Mouse (Mus musculus) liver, embryonic 11.5 days (tissue): ENCODE measurements around the gene Ddx49. TPM values are rescaled to one million over a fixed set of nuclear protein-coding genes. Genes with fewer than 3 reads are reported as not detected.

Experiments
- ATAC-seq: fragments of 200-750 bp; cut with Nextera tagmentation; replicated peaks from 2 replicates; pipeline ENCODE4 v1.8.0; 2017; ENCODE audit warnings: moderate number of reproducible peaks, mild to moderate bottlenecking, moderate TSS enrichment, moderate library complexity; ENCODE audit not compliant: low FRiP score
- DNase-seq: peaks from one replicate; pipeline ENCODE4 v3.0.0-alpha.2; 2017; ENCODE audit warnings: low spot score
- H3K27ac ChIP-seq: fragments of 300-500 bp; sonication (generic); 2 replicates; pipeline ENCODE4 v1.5.1; 2014; ENCODE audit warnings: mild to moderate bottlenecking, low read depth, low read length, control low read depth
- H3K27me3 ChIP-seq: fragments of 300-500 bp; sonication (generic); replicated peaks from 2 replicates; pipeline ENCODE4 v1.6.1; 2014; ENCODE audit warnings: low read length, mixed read lengths; ENCODE audit not compliant: control insufficient read depth, insufficient read depth
- H3K36me3 ChIP-seq: fragments of 300-500 bp; sonication (generic); 2 replicates; pipeline ENCODE4 v1.6.1; 2014; ENCODE audit warnings: mild to moderate bottlenecking, low read length, moderate library complexity, mixed read lengths; ENCODE audit not compliant: control insufficient read depth, insufficient read depth
- H3K4me1 ChIP-seq: fragments of 300-500 bp; sonication (generic); replicated peaks from 2 replicates; pipeline ENCODE4 v1.6.1; 2014; ENCODE audit warnings: low read length, mixed read lengths; ENCODE audit not compliant: control insufficient read depth, insufficient read depth
- H3K4me2 ChIP-seq: fragments of 300-500 bp; sonication (generic); 2 replicates; pipeline ENCODE4 v1.6.1; 2014; ENCODE audit warnings: mild to moderate bottlenecking, control low read depth, moderate library complexity
- H3K4me3 ChIP-seq: fragments of 300-500 bp; sonication (generic); 2 replicates; pipeline ENCODE4 v1.5.1; 2014; ENCODE audit warnings: low read depth, low read length, control low read depth
- H3K9ac ChIP-seq: fragments of 300-500 bp; sonication (generic); 2 replicates; pipeline ENCODE4 v1.6.1; 2014; ENCODE audit warnings: low read depth, low read length, control low read depth
- H3K9me3 ChIP-seq: fragments of 300-500 bp; sonication (generic); 2 replicates; pipeline ENCODE4 v1.6.1; 2016; ENCODE audit warnings: low read length, inconsistent platforms, mixed read lengths; ENCODE audit not compliant: control insufficient read depth
- WGBS: fragments of 180-500 bp; shearing (Covaris S2); extraction: QIAGEN DNeasy Blood & Tissue Kit; methylation state at CpG from one replicate; pipeline ENCODE4 v1.1.7; 2014; 5-methylcytosine and 5-hydroxymethylcytosine counted together
- polyA plus RNA-seq: library from polyadenylated mRNA; unstranded; fragments of >200 nt; fragmentation: Nextera tagmentation; extraction: Ambion mirVana; gene quantifications from 2 replicates; pipeline ENCODE4 v1.2.1, GENCODE M21; 2014

The Ddx49 gene
- polyA plus RNA-seq, 1 experiment from 2014 or later, result 56.5 TPM

- Histone ChIP-seq H3K4me1 (peaks cover 11% of the 10 kb centered on the region), H3K4me2 (peak overlapping the region; percentile 93), H3K27ac (peak overlapping the region; percentile 51), H3K4me3 (peak overlapping the region; percentile 93), H3K27me3 (no peaks in the 10 kb centered on the region), H3K9ac (peak overlapping the region; percentile 90), H3K9me3 (no peaks in the 10 kb centered on the region), H3K36me3 (peaks cover 25% of the 10 kb centered on the region)
- 4% methylated on average over 16 of the region's 16 CpGs for WGBS
- ATAC-seq (0 out of 2 replicates have a peak, but pooled peaks have one; percentile 17), DNase-seq (no peak)
These were observed 612 bp upstream of the Ddx49 start for GRCm38 (mm10) chr8:70302901-70303300.

GRCm38 (mm10) chr8:70300881-70301280 lies 1.4 kb downstream of the Ddx49 start:
- Histone ChIP-seq H3K9me3 (no peaks in the 10 kb centered on the region), H3K4me1 (peaks cover 11% of the 10 kb centered on the region), H3K4me2 (peak overlapping the region; percentile 93), H3K27ac (no peak overlapping the region), H3K9ac (no peak overlapping the region), H3K27me3 (no peaks in the 10 kb centered on the region), H3K4me3 (peak overlapping the region; percentile 93; the same call in 1 of the 2 replicates), H3K36me3 (peaks cover 23% of the 10 kb centered on the region)
- WGBS, result 70% methylated on average over 3 of the region's 3 CpGs
- DNase-seq (no peak), ATAC-seq (no peak)

GRCm38 (mm10) chr8:70293988-70294405 lies 8.3 kb downstream of the Ddx49 start:
- Histone ChIP-seq H3K9me3 (no peaks in the 10 kb centered on the region), H3K4me3 (no peak overlapping the region), H3K4me1 (no peaks in the 10 kb centered on the region), H3K4me2 (no peak overlapping the region), H3K9ac (no peak overlapping the region), H3K36me3 (peaks cover 65% of the 10 kb centered on the region), H3K27me3 (no peaks in the 10 kb centered on the region), H3K27ac (no peak overlapping the region)
- ATAC-seq, result no peak
- 79% methylated on average over 5 of the region's 5 CpGs for WGBS
- no peak for DNase-seq

GRCm38 (mm10) chr8:70286737-70287136 lies 15.6 kb downstream of the Ddx49 start:
- ATAC-seq (no peak), DNase-seq (no peak)
- H3K36me3 ChIP-seq, result peaks cover 45% of the 10 kb centered on the region
- no peak overlapping the region for H3K4me3 ChIP-seq
- 81% methylated on average over 8 of the region's 8 CpGs for WGBS
- H3K9ac ChIP-seq, result no peak overlapping the region
- no peak overlapping the region for H3K27ac ChIP-seq
- no peaks in the 10 kb centered on the region for H3K9me3 ChIP-seq
- no peak overlapping the region for H3K4me2 ChIP-seq
- no peaks in the 10 kb centered on the region for H3K27me3 ChIP-seq
- peaks cover 5% of the 10 kb centered on the region for H3K4me1 ChIP-seq

- Histone ChIP-seq H3K36me3 (peaks cover 34% of the 10 kb centered on the region), H3K4me3 (no peak overlapping the region)
These were observed 17.0 kb downstream of the Ddx49 start for GRCm38 (mm10) chr8:70285304-70285703.

GRCm38 (mm10) chr8:70284421-70284820 lies 17.9 kb downstream of the Ddx49 start:
- no peak overlapping the region; the same call in 1 of the 2 replicates for H3K4me3 ChIP-seq

More at GRCm38 (mm10) chr8:70285304-70285703, 17.0 kb downstream of the Ddx49 start:
- H3K9ac ChIP-seq, result no peak overlapping the region
- no peaks in the 10 kb centered on the region for H3K9me3 ChIP-seq
- H3K27ac ChIP-seq, result no peak overlapping the region
- H3K4me1 ChIP-seq, result peaks cover 17% of the 10 kb centered on the region
- ATAC-seq, result no peak
- no peak overlapping the region for H3K4me2 ChIP-seq
- 93% methylated on average over 15 of the region's 15 CpGs for WGBS
- H3K27me3 ChIP-seq, result no peaks in the 10 kb centered on the region
- DNase-seq, result no peak

GRCm38 (mm10) chr8:70283136-70284077 lies 18.9 kb downstream of the Ddx49 start:
- Histone ChIP-seq H3K4me1 (peaks cover 26% of the 10 kb centered on the region), H3K4me2 (peak overlapping the region; percentile 88), H3K27ac (peak overlapping the region; percentile 65), H3K4me3 (peak overlapping the region; percentile 72), H3K27me3 (no peaks in the 10 kb centered on the region), H3K9me3 (no peaks in the 10 kb centered on the region), H3K9ac (peak overlapping the region; percentile 86), H3K36me3 (peaks cover 25% of the 10 kb centered on the region)
- peak; percentile 51 for DNase-seq
- WGBS, result 2% methylated on average over 55 of the region's 55 CpGs
- ATAC-seq, result peak; percentile 37

More at GRCm38 (mm10) chr8:70284421-70284820, 17.9 kb downstream of the Ddx49 start:
- 68% methylated on average over 5 of the region's 5 CpGs for WGBS
- Histone ChIP-seq H3K36me3 (peaks cover 29% of the 10 kb centered on the region), H3K9me3 (no peaks in the 10 kb centered on the region), H3K4me2 (no peak overlapping the region), H3K9ac (no peak overlapping the region), H3K27ac (no peak overlapping the region), H3K27me3 (no peaks in the 10 kb centered on the region), H3K4me1 (peaks cover 18% of the 10 kb centered on the region)
- no peak for DNase-seq
- no peak for ATAC-seq

- H3K4me3 ChIP-seq, result peak within 1 kb of the TSS; percentile 72
- H3K9ac ChIP-seq, result peak within 1 kb of the TSS; percentile 86
- peak within 1 kb of the TSS; percentile 65 for H3K27ac ChIP-seq
- DNase-seq (peak; percentile 94), ATAC-seq (peak; percentile 85)
- H3K36me3 ChIP-seq, result peaks cover 23% of the 10 kb centered on the region
- WGBS, result 1% methylated on average over 35 of the region's 36 CpGs
- H3K4me1 ChIP-seq, result peaks cover 33% of the 10 kb centered on the region
- H3K27me3 ChIP-seq, result no peaks in the 10 kb centered on the region
- H3K9me3 ChIP-seq, result no peaks in the 10 kb centered on the region
- H3K4me2 ChIP-seq, result peak within 1 kb of the TSS; percentile 88
These were observed 19.6 kb downstream of the Ddx49 start, which contains the start of gene Homer3 for GRCm38 (mm10) chr8:70282603-70283135. Homer3 (plus strand) TSS chr8:70282827.
